Mouse (Mus musculus): ENCODE results near the gene Omt2a.
"Not testable (repeated sequence)": the region's sequence is repeated elsewhere in the genome, so short reads cannot be mapped to it uniquely, and the experiment has no call there.

The Omt2a gene

DNA sequence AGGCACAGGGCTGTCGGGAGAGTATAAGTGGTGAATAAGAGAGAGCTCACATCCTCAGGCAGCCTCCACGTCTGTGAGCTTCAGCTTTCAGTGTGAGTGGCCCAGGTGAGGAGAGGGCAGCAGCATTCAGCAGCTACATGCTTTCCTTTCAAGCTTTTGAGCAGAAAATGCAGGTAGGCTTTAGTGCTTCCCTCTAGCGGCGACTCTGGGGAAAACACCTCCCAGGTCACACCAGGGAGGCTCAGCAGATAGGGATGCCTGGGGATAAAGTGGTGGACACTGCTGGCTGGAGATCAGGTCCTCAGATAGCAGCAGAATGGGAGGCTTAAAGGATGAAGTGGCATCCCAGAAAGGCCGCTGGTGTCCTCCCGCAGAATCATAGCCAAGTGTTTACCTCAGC lies 18.5 kb downstream of the Omt2a start:
- peak; percentile 49 to 64 for DNase-seq

DNA sequence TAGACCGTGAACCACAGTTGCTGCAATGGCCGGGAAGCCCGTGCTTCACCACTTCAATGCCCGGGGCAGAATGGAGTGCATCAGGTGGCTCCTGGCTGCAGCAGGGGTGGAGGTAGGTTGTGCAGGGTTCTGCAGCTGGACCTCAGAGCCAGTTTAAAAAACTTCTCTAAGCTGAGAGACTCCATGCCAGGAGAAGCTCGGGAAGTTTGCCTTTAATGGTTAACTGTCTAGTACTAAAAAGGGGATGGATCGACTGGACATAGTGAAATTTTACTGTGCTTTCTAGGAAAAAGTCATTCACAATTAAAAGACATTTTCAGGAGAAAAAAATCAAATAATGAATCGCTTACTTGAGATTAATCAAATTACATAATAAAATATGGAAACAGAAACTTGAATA lies 19.8 kb downstream of the Omt2a start:
- DNase-seq = peak in 1 of 2 experiments; percentile 4

DNA sequence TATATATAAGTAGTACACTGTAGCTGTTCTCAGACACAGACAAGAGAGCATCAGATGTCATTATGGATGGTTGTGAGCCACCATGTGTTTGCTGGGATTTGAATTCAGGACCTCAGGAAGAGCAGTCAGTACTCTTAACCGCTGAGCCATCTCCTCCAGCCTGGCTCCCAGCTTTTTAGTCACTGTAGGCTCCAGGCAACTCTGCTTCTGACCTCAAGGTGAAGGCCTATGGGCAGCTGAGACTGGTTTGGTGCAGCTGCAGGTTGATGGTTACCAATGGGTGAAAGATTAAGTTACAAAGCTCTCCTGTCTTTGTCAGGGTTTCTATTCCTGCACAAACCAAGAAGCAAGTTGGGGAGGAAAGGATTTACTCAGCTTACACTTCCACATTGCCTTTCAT lies 20.9 kb downstream of the Omt2a start:
- peak; percentile 4 to 62 for DNase-seq

DNA sequence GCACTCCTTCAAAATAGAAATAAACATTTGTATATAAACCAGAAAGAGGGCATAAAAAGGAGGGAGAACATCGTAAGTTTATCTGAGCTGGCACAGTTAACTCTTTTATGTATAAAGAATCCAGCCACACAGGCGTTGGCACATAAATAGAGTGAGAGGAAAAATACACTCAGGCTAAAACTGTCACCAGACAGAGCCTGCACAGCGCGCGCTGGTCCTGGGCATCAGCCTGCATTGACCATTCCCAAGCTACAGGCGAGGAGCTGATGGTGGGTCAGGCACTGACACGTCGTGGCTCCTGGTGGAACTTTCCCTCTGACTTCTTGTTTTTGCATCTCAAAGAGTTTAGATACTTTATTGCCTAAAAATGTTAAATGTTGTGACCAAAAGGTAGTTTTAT lies 22.1 kb downstream of the Omt2a start:
- DNase-seq = not testable (repeated sequence)

DNA sequence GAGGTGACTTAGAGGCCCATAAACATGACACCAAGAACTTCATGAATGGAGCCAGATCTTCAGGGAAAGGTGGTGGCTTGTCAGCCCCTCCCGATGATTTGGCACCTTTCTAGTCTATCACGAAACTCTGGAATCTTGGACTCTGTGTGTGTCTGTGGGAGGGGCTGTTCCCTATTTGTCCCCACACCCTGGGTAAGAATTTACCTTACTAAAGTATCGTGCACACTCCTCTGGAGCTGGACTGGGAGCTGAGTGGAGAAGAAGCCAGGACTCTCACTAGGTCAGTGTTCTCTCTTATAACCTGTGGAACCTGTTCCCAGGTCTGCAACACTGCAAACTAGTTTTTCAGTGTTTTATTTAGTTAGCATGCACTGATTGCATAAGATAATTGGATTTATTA lies 24.9 kb downstream of the Omt2a start, which contains the start of gene Gm10639:
Gene Gm10639, plus strand, starts transcription at position 201 of the 400 bp plus-strand sequence.
- not testable (repeated sequence) for DNase-seq

DNA sequence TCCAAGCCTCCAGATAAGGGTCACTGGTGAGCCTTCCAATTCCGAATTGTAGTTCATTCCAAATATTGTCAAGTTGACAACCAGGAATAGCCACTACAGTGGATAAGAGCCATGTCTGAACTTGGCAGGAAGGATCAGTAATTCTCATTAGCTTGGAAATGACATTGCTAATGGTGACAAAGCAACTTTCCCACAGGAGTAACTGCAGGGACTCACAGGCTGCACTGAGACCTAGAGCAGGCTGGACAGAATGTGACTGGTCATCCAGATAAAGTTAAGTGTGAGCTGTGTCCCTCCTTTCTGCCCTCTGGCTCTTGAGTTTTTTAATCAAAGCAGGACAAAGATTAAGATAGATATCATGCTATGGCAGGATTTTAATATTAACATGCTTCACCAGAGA lies 25.5 kb downstream of the Omt2a start:
- not testable (repeated sequence) for DNase-seq

DNA sequence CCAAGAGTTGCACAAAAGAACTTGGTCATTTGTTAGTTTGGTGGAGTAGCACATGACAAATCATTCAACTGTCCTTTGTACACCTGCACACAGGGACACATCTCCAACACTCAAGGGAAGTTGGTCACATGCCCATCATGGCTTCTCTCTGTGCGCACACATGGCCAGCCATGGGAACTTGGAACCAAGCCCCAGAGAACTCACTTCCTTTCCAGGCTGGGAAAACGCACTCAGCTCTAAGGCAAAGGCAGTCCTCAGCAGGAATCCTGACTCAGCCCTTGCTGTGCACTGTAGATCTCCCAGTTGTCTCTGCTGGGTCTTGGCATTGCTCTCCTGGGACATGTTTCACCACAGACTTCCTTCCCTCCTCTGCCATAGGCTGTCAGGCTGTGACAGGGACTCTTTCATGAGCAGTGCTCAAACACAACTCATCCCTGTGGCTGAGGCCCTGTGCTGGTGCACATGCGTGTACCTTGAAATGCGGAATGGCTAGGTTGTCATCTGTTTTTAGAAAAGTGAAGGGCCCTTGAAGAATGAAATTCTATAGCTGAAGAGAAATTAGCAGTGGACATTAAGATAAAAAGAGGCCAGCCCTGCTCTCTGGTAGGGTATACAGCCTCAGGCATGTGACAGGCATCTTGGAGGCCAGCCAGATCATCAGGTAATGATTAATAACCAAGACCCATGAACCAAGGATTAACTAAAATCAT lies 32.4 kb downstream of the Omt2a start:
- peak; percentile 70 to 82 for DNase-seq

DNA sequence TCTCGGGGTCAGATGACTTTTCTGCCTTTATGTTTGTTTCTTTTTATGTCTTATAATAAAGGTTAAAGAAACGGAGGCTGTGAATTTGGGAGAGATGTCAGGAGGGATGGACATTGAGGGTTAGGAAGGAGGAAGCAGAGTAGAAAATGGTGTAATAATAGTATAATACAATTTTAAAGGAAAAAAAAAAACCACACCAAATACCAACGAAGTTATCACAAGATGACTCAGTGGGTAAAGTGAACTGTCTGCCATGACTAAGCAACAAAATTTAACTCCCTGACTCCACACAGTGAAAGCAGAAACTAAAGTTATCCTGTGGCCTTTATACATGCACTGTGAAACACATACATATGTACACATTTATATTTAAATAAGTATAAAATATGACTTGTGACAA lies 43.7 kb downstream of the Omt2a start:
- not testable (repeated sequence) for DNase-seq
